Mouse (Mus musculus) inflammation-experienced regulatory T-cells (primary cell): Measurements from ENCODE around the gene Gkn1. TPM values are rescaled to one million over a fixed set of nuclear protein-coding genes. Genes with fewer than 3 reads are reported as not detected.

Source experiments
- polyA plus RNA-seq, 2 experiments: library from polyadenylated mRNA; unstranded; fragments of 100-300 nt; shearing (Covaris generic); gene quantifications; one replicate each; pipeline ENCODE4 v1.2.1; 2017

The Gkn1 gene
- not detected for polyA plus RNA-seq

GRCm38 (mm10) chr6:87350829-87351228, at the start of gene Gkn1:
Gene Gkn1, minus strand, starts transcription at chr6:87350942.

GRCm38 (mm10) chr6:87388877-87389276, 38.1 kb upstream of the Gkn1 start, which contains the start of gene Gkn3:
Gene Gkn3, minus strand, starts transcription at chr6:87388935.

GRCm38 (mm10) chr6:87373057-87373456, 22.3 kb upstream of the Gkn1 start, which contains the start of gene Gkn2:
Gene Gkn2, plus strand, starts transcription at chr6:87373357.

GRCm38 (mm10) chr6:87335091-87335934, 15.4 kb downstream of the Gkn1 start, which contains the start of gene Antxr1:
Gene Antxr1, minus strand, starts transcription at chr6:87335821.

Other genes starting within 250 kb of the Gkn1 start
- under 1 TPM; 0.33 to 0.38 TPM for gene D6Ertd527e, start 246.2 kb downstream of the Gkn1 start, polyA plus RNA-seq
- 1 to 10 TPM in 1 of 2 experiments, under 1 TPM in 1; 0.28 to 1.5 TPM for gene Antxr1, start 15.1 kb downstream of the Gkn1 start, polyA plus RNA-seq
- not detected for gene Gkn2, start 22.4 kb upstream of the Gkn1 start, polyA plus RNA-seq
- gene Gkn3, start 38.0 kb upstream of the Gkn1 start, polyA plus RNA-seq, result not detected
- gene Bmp10, start 78.1 kb upstream of the Gkn1 start, polyA plus RNA-seq, result under 1 TPM in 1 of 2 experiments, not detected in 1; 0.18 TPM
- gene Arhgap25, start 182.3 kb upstream of the Gkn1 start, polyA plus RNA-seq, result 100 to 1,000 TPM; 151 to 170 TPM
- gene Prokr1, start 239.8 kb upstream of the Gkn1 start, polyA plus RNA-seq, result 1 to 10 TPM in 1 of 2 experiments, under 1 TPM in 1; 0.12 to 1.8 TPM